In the genomic region with DNA sequence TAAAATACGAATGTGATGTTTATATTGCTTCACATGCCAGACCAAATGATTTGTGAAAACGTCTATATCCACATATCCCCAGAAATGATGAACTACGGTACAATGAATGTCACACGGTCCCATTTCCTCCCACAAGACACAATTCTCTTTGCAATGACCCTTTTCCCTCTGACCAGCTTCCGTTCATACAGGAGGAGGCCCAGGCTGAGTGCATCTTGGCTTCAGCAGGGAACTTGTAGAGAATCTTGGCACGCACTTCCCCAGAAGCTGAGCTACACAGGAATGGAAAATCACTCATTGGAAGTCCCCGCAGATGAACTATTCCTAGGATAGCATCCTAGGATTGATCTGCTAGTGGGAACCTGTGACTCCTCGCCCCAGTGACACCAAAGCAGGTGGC, we compare ENCODE assay signal across 10 mouse cellular contexts.
DNase-seq lines count a peak whose midpoint lies in the region; ATAC-seq and TF ChIP-seq lines count a peak whose summit lies in the region.
"Had no signal": no experiment of that assay in that cellular context is flagged by ENCODE, and none has a peak within 500 bp of the region (broad histone marks: within the 10 kb centered on the region; RNA-seq: fewer than 3 reads in every experiment).

No protein-coding gene starts in this region.

- no peaks in the 10 kb centered on the region for H3K36me3 ChIP-seq in limb, embryonic 14.5 days (ENCODE audit: control insufficient read depth, insufficient read depth, low read length)
- no peaks in the 10 kb centered on the region for H3K36me3 ChIP-seq in limb, embryonic 10.5 days
- no peaks in the 10 kb centered on the region for H3K36me3 ChIP-seq in heart, embryonic 16.5 days (ENCODE audit: control insufficient read depth, insufficient read depth)
- no peaks in the 10 kb centered on the region for H3K36me3 ChIP-seq in forebrain, embryonic 12.5 days (replicated peaks)
- H3K36me3 ChIP-seq: embryonic facial prominence, embryonic 12.5 days; neural tube, embryonic 13.5 days had no signal

- H3K4me3 ChIP-seq in limb, embryonic 14.5 days (replicated peaks; ENCODE audit: low read length), result no peak overlapping the region
- H3K4me3 ChIP-seq in limb, embryonic 10.5 days, result no peak overlapping the region
- no peak overlapping the region for H3K4me3 ChIP-seq in heart, embryonic 16.5 days (ENCODE audit: low read length)
- no peak overlapping the region for H3K4me3 ChIP-seq in forebrain, embryonic 12.5 days (replicated peaks)
- H3K4me3 ChIP-seq: embryonic facial prominence, embryonic 12.5 days; neural tube, embryonic 13.5 days had no signal

- no peak for TF ChIP-seq POLR2A in limb, embryonic 14.5 days (IDR thresholded peaks at IDR 0.05; ENCODE audit: borderline replicate concordance, extremely low read depth, insufficient read depth, insufficient read length)

- H3K4me1 ChIP-seq in limb, embryonic 14.5 days (ENCODE audit: control insufficient read depth, insufficient read depth, low read length), result no peaks in the 10 kb centered on the region
- H3K4me1 ChIP-seq in limb, embryonic 10.5 days, result peaks cover 9% of the 10 kb centered on the region; the same call in 1 of the 2 replicates
- peaks cover 17% of the 10 kb centered on the region for H3K4me1 ChIP-seq in heart, embryonic 16.5 days (ENCODE audit: control insufficient read depth, insufficient read depth, low read length)
- no peaks in the 10 kb centered on the region for H3K4me1 ChIP-seq in forebrain, embryonic 12.5 days

- no peak for ATAC-seq in limb, embryonic 14.5 days (ENCODE audit: low FRiP score, low read depth)
- ATAC-seq in heart, embryonic 16.5 days (replicated peaks; ENCODE audit: extremely low read depth, insufficient read depth, low FRiP score), result peak; percentile 37; the same call in 1 of the 2 replicates
- ATAC-seq in forebrain, embryonic 12.5 days (ENCODE audit: low FRiP score), result no peak
- ATAC-seq in erythroblast, adult 5-6 weeks (replicated peaks; ENCODE audit: low FRiP score, poor library complexity, severe bottlenecking), result no peak

- no peak overlapping the region for H3K9ac ChIP-seq in limb, embryonic 14.5 days (ENCODE audit: low read depth, low read length, severe bottlenecking)
- no peak overlapping the region for H3K9ac ChIP-seq in heart, embryonic 16.5 days (ENCODE audit: low read length)
- no peak overlapping the region for H3K9ac ChIP-seq in forebrain, embryonic 12.5 days
- H3K9ac ChIP-seq: embryonic facial prominence, embryonic 12.5 days; liver, embryonic 14.5 days; neural tube, embryonic 13.5 days had no signal

- no peak overlapping the region for H3K27ac ChIP-seq in limb, embryonic 14.5 days (replicated peaks; ENCODE audit: low read depth, low read length)
- H3K27ac ChIP-seq in limb, embryonic 10.5 days, result no peak overlapping the region
- H3K27ac ChIP-seq in heart, embryonic 16.5 days (ENCODE audit: low read length), result peak overlapping the region; percentile 57
- no peak overlapping the region for H3K27ac ChIP-seq in forebrain, embryonic 12.5 days
- H3K27ac ChIP-seq: embryonic facial prominence, embryonic 12.5 days; liver, embryonic 14.5 days; neural tube, embryonic 13.5 days had no signal

- 73% methylated on average over 8 of the region's 8 CpGs for WGBS in limb, embryonic 14.5 days
- 87% methylated on average over 8 of the region's 8 CpGs for WGBS in limb, embryonic 10.5 days
- 55% methylated on average over 8 of the region's 8 CpGs for WGBS in heart, embryonic 16.5 days
- 91% methylated on average over 8 of the region's 8 CpGs for WGBS in forebrain, embryonic 12.5 days

- H3K4me2 ChIP-seq in limb, embryonic 14.5 days (replicated peaks; ENCODE audit: low read depth, low read length, severe bottlenecking), result no peak overlapping the region
- no peak overlapping the region for H3K4me2 ChIP-seq in heart, embryonic 16.5 days (ENCODE audit: low read depth, low read length)
- H3K4me2 ChIP-seq in forebrain, embryonic 12.5 days, result no peak overlapping the region
- H3K4me2 ChIP-seq: embryonic facial prominence, embryonic 12.5 days; neural tube, embryonic 13.5 days had no signal

- DNase-seq in limb, embryonic 14.5 days (ENCODE audit: low spot score), result peak; percentile 55
- DNase-seq in limb, embryonic 10.5 days (ENCODE audit: low spot score), result no peak
- DNase-seq in cerebellum, adult 9-11 months, result peak; percentile 53
- peak; percentile 36 for DNase-seq in lung, postnatal 14 days

- no peaks in the 10 kb centered on the region for H3K9me3 ChIP-seq in limb, embryonic 14.5 days (ENCODE audit: control insufficient read depth, low read length)
- no peaks in the 10 kb centered on the region for H3K9me3 ChIP-seq in limb, embryonic 10.5 days (replicated peaks)
- H3K9me3 ChIP-seq in heart, embryonic 16.5 days (replicated peaks; ENCODE audit: control insufficient read depth, low read length), result no peaks in the 10 kb centered on the region
- H3K9me3 ChIP-seq in forebrain, embryonic 12.5 days, result no peaks in the 10 kb centered on the region
- H3K9me3 ChIP-seq: embryonic facial prominence, embryonic 12.5 days; neural tube, embryonic 13.5 days had no signal

- no peaks in the 10 kb centered on the region for H3K27me3 ChIP-seq in limb, embryonic 14.5 days (ENCODE audit: control insufficient read depth, insufficient read depth, low read length)
- H3K27me3 ChIP-seq in limb, embryonic 10.5 days (ENCODE audit: low read depth, poor library complexity, severe bottlenecking), result no peaks in the 10 kb centered on the region
- H3K27me3 ChIP-seq in heart, embryonic 16.5 days (ENCODE audit: control insufficient read depth, insufficient read depth, low read length), result no peaks in the 10 kb centered on the region
- no peaks in the 10 kb centered on the region for H3K27me3 ChIP-seq in forebrain, embryonic 12.5 days
- H3K27me3 ChIP-seq: embryonic facial prominence, embryonic 12.5 days; neural tube, embryonic 13.5 days had no signal
